Mouse (Mus musculus): ENCODE results near the gene Tnfrsf21. TPM values are rescaled to one million over a fixed set of nuclear protein-coding genes. Genes with fewer than 3 reads are reported as not detected.

Tnfrsf21 gene
- polyA plus RNA-seq, 1 experiment from 2014 or later: 27.9 TPM

DNA sequence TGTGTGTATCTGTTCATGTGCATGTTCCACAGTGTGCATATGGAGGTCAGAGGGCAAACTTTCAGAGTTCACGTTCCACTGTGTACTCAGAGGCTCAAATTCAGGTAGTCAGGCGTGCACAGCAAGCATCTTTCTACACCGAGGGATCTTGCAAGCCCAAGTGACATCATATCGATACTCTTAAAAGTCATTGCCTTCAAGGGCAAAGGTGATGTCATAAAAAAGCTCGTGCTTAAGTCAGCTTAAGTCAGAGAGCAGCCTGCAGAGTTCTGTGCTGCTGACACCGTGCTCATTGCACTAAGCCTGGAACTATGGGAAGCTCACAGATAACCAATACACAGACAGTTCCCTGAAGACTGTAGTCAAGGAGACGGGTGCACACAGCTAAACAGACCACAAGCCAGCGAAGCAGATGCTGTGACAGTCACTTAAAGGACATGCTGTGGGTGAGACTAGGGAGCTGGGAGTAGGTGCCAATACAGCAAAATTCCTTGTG, 97.8 kb downstream of the Tnfrsf21 start:
- WGBS: 74% methylated on average over 8 of the region's 8 CpGs
- no peak overlapping the region for H3K27ac ChIP-seq
- H3K4me1 ChIP-seq: no peaks in the 10 kb centered on the region
- no peak overlapping the region for H3K9ac ChIP-seq
- H3K27me3 ChIP-seq: no peaks in the 10 kb centered on the region
- ATAC-seq (ENCODE audit: insufficient number of reproducible peaks, insufficient read depth, low FRiP score, low TSS enrichment): no peak
- H3K4me2 ChIP-seq (replicated peaks): no peak overlapping the region
- H3K4me3 ChIP-seq: no peak overlapping the region
- H3K9me3 ChIP-seq: no peaks in the 10 kb centered on the region
- H3K36me3 ChIP-seq: no peaks in the 10 kb centered on the region

DNA sequence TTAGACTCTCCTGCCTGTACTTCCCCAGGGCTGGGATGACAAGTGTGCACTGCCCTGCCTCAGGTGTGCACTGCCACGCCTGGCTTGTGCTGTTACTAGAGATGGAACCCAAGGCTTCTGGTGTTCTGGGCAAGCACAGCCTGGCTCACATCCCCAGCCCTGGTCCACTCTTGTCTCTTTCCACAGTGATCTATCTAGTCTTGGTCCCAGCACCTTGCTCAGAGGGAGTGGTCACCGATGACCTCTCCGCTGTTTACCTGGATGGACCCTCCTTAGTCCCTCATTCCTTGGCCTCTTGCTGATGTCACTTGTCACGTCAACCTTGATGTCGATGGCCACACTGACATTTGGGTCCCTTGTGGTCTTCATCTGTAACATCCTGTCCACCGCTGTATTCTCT, 98.6 kb downstream of the Tnfrsf21 start:
- WGBS: 90% methylated on average over 6 of the region's 6 CpGs

DNA sequence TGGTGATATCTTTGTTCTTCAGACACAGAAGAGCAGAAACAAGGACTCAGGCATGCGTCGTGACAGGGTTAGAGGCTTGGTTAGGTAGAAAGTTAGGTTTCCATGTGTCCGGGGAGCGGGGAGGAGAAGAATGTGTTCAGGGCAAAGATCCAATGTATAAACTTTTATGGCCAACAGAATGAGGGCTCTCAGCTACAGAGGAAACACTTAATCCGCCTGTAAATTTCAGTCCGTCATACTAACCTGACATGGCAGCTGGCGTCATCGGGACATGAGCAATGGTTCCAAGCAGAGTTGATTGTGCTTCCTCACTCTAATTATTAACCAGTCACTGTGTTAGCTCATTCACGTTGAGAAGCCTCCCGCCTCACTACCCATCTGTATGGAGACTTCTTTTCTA, 100.4 kb downstream of the Tnfrsf21 start:
- WGBS: 86% methylated on average over 10 of the region's 10 CpGs

More for the DNA sequence above, 98.6 kb downstream of the Tnfrsf21 start:
- Histone ChIP-seq H3K4me3 (no peak overlapping the region), H3K27me3 (no peaks in the 10 kb centered on the region), H3K36me3 (no peaks in the 10 kb centered on the region), H3K4me1 (no peaks in the 10 kb centered on the region), H3K27ac (no peak overlapping the region), H3K9me3 (no peaks in the 10 kb centered on the region), H3K9ac (no peak overlapping the region), H3K4me2 (replicated peaks) (no peak overlapping the region)
- no peak for ATAC-seq (ENCODE audit: insufficient number of reproducible peaks, insufficient read depth, low FRiP score, low TSS enrichment)

DNA sequence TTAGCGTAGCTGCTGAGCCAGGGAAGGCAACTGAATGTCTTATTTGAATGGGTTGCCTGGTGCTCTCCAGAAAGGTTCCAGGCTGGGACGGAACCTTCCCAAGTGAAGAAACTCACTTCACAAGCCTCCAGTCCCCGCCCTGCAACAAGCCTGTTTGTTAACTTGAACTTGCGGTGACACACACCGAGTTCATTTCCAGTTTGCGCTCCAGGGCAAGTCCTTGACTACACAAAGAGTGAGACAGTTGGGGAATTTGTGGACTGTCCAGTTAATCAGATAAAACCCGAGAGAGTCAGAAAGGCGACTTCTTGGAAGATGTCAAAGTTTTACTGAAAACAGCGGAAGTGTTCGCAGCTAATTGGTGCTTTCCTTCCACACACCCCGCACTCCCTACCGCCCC, 103.1 kb downstream of the Tnfrsf21 start:
- WGBS: 78% methylated on average over 12 of the region's 12 CpGs
- H3K9me3 ChIP-seq: no peaks in the 10 kb centered on the region
- ATAC-seq (ENCODE audit: insufficient number of reproducible peaks, insufficient read depth, low FRiP score, low TSS enrichment): no peak

More for the DNA sequence above, 100.4 kb downstream of the Tnfrsf21 start:
- ATAC-seq (ENCODE audit: insufficient number of reproducible peaks, insufficient read depth, low FRiP score, low TSS enrichment): no peak
- Histone ChIP-seq H3K36me3 (no peaks in the 10 kb centered on the region), H3K4me3 (no peak overlapping the region), H3K4me2 (replicated peaks) (no peak overlapping the region), H3K4me1 (no peaks in the 10 kb centered on the region), H3K9ac (no peak overlapping the region), H3K9me3 (no peaks in the 10 kb centered on the region), H3K27ac (no peak overlapping the region), H3K27me3 (no peaks in the 10 kb centered on the region)

GRCm38 (mm10) chr17:43121096-43121495, 104.7 kb downstream of the Tnfrsf21 start:
- 93% methylated on average over 2 of the region's 2 CpGs for WGBS

More for the DNA sequence above, 103.1 kb downstream of the Tnfrsf21 start:
- Histone ChIP-seq H3K4me1 (no peaks in the 10 kb centered on the region), H3K9ac (no peak overlapping the region), H3K4me2 (replicated peaks) (no peak overlapping the region), H3K27me3 (no peaks in the 10 kb centered on the region), H3K27ac (no peak overlapping the region), H3K36me3 (no peaks in the 10 kb centered on the region), H3K4me3 (no peak overlapping the region)

DNA sequence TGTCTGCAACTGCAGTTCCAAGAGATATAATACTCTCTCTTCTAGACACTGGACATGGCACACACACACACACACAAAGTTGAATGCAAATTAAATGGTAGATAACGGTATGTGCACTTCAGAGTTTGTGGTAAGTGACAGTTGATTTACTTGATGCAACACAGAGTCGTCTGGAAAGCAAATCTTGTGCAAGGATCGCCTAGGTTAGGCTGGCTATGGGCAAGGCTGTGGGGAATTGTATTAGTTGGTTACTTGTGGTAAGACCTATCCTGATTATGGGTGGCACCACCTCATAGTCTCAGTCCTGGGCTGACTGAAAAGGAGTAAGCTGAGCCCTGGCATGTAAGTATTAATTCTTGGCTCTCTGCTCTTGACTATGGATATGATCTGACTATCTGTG, 112.0 kb downstream of the Tnfrsf21 start:
- H3K9ac ChIP-seq: no peak overlapping the region
- ATAC-seq (ENCODE audit: insufficient number of reproducible peaks, insufficient read depth, low FRiP score, low TSS enrichment): no peak
- H3K27me3 ChIP-seq: no peaks in the 10 kb centered on the region
- 84% methylated on average over 3 of the region's 3 CpGs for WGBS
- H3K36me3 ChIP-seq: no peaks in the 10 kb centered on the region
- H3K4me3 ChIP-seq: no peak overlapping the region
- H3K4me1 ChIP-seq: no peaks in the 10 kb centered on the region
- H3K9me3 ChIP-seq: no peaks in the 10 kb centered on the region
- H3K4me2 ChIP-seq (replicated peaks): no peak overlapping the region
- H3K27ac ChIP-seq: no peak overlapping the region

More at GRCm38 (mm10) chr17:43121096-43121495, 104.7 kb downstream of the Tnfrsf21 start:
- no peaks in the 10 kb centered on the region for H3K36me3 ChIP-seq
- H3K27ac ChIP-seq: no peak overlapping the region
- H3K4me2 ChIP-seq (replicated peaks): no peak overlapping the region
- H3K4me1 ChIP-seq: no peaks in the 10 kb centered on the region
- H3K27me3 ChIP-seq: no peaks in the 10 kb centered on the region
- H3K9ac ChIP-seq: no peak overlapping the region
- ATAC-seq (ENCODE audit: insufficient number of reproducible peaks, insufficient read depth, low FRiP score, low TSS enrichment): no peak
- no peaks in the 10 kb centered on the region for H3K9me3 ChIP-seq
- H3K4me3 ChIP-seq: no peak overlapping the region

GRCm38 (mm10) chr17:43128908-43129533, 112.7 kb downstream of the Tnfrsf21 start:
- 85% methylated on average over 7 of the region's 7 CpGs for WGBS
- Histone ChIP-seq H3K9ac (no peak overlapping the region), H3K4me2 (replicated peaks) (no peak overlapping the region), H3K36me3 (no peaks in the 10 kb centered on the region), H3K27ac (no peak overlapping the region), H3K4me1 (no peaks in the 10 kb centered on the region), H3K9me3 (no peaks in the 10 kb centered on the region), H3K4me3 (no peak overlapping the region), H3K27me3 (no peaks in the 10 kb centered on the region)
- no peak for ATAC-seq (ENCODE audit: insufficient number of reproducible peaks, insufficient read depth, low FRiP score, low TSS enrichment)

- Histone ChIP-seq H3K4me1 (no peaks in the 10 kb centered on the region), H3K4me2 (replicated peaks) (no peak overlapping the region), H3K27me3 (no peaks in the 10 kb centered on the region), H3K4me3 (no peak overlapping the region), H3K36me3 (no peaks in the 10 kb centered on the region), H3K27ac (no peak overlapping the region), H3K9ac (no peak overlapping the region), H3K9me3 (no peaks in the 10 kb centered on the region)
- no peak for ATAC-seq (ENCODE audit: insufficient number of reproducible peaks, insufficient read depth, low FRiP score, low TSS enrichment)
- WGBS: 78% methylated on average over 3 of the region's 3 CpGs
Measured at GRCm38 (mm10) chr17:43130115-43130869, 113.9 kb downstream of the Tnfrsf21 start.

- H3K4me3 ChIP-seq: no peak overlapping the region
- H3K36me3 ChIP-seq: no peaks in the 10 kb centered on the region
- no peak for ATAC-seq (ENCODE audit: insufficient number of reproducible peaks, insufficient read depth, low FRiP score, low TSS enrichment)
- H3K9me3 ChIP-seq: no peaks in the 10 kb centered on the region
- no peak overlapping the region for H3K9ac ChIP-seq
- H3K27me3 ChIP-seq: no peaks in the 10 kb centered on the region
- H3K4me2 ChIP-seq (replicated peaks): no peak overlapping the region
- no peaks in the 10 kb centered on the region for H3K4me1 ChIP-seq
- no peak overlapping the region for H3K27ac ChIP-seq
Measured at GRCm38 (mm10) chr17:43130870-43131264, 114.5 kb downstream of the Tnfrsf21 start.

DNA sequence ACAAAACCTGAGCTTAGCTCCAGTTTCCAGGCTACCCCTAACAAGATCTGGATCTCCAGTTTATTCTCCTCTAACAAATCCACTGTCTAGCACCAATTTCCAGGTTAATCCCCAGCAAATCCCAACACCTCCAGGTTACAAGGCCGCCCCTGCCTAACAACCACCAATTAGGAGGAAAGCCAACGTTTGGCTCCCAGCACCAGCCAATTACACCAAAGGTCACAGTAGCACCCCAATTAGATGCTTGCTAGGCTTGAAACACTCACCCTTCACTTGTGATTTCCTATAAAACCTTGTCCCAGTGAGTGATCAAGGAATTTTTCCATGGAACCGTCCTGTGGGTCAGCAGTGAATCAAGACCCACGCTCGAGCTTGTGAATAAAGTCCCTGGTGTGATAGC, 116.1 kb downstream of the Tnfrsf21 start:
- ATAC-seq (ENCODE audit: insufficient number of reproducible peaks, insufficient read depth, low FRiP score, low TSS enrichment): no peak
- no peaks in the 10 kb centered on the region for H3K9me3 ChIP-seq
- H3K27me3 ChIP-seq: no peaks in the 10 kb centered on the region
- H3K36me3 ChIP-seq: no peaks in the 10 kb centered on the region
- H3K4me1 ChIP-seq: no peaks in the 10 kb centered on the region
- H3K9ac ChIP-seq: no peak overlapping the region
- 73% methylated on average over 5 of the region's 5 CpGs for WGBS
- H3K4me3 ChIP-seq: no peak overlapping the region
- H3K4me2 ChIP-seq (replicated peaks): no peak overlapping the region
- H3K27ac ChIP-seq: no peak overlapping the region

GRCm38 (mm10) chr17:43133106-43133505, 116.8 kb downstream of the Tnfrsf21 start:
- no peaks in the 10 kb centered on the region for H3K9me3 ChIP-seq
- WGBS: 73% methylated on average over 4 of the region's 4 CpGs
- no peak overlapping the region for H3K27ac ChIP-seq
- ATAC-seq (ENCODE audit: insufficient number of reproducible peaks, insufficient read depth, low FRiP score, low TSS enrichment): no peak
- H3K4me1 ChIP-seq: no peaks in the 10 kb centered on the region
- H3K4me2 ChIP-seq (replicated peaks): no peak overlapping the region
- no peak overlapping the region for H3K9ac ChIP-seq
- no peak overlapping the region for H3K4me3 ChIP-seq
- H3K36me3 ChIP-seq: no peaks in the 10 kb centered on the region
- no peaks in the 10 kb centered on the region for H3K27me3 ChIP-seq

- Histone ChIP-seq H3K27ac (no peak overlapping the region), H3K4me2 (replicated peaks) (no peak overlapping the region), H3K36me3 (no peaks in the 10 kb centered on the region), H3K27me3 (no peaks in the 10 kb centered on the region), H3K9me3 (no peaks in the 10 kb centered on the region), H3K9ac (no peak overlapping the region), H3K4me1 (no peaks in the 10 kb centered on the region), H3K4me3 (no peak overlapping the region)
- no peak for ATAC-seq (ENCODE audit: insufficient number of reproducible peaks, insufficient read depth, low FRiP score, low TSS enrichment)
- WGBS: 62% methylated on average over 4 of the region's 4 CpGs
Measured at GRCm38 (mm10) chr17:43134991-43135390, 118.6 kb downstream of the Tnfrsf21 start.
